Comparison of ENCODE assay signal across 8 mouse cellular contexts in the genomic region with DNA sequence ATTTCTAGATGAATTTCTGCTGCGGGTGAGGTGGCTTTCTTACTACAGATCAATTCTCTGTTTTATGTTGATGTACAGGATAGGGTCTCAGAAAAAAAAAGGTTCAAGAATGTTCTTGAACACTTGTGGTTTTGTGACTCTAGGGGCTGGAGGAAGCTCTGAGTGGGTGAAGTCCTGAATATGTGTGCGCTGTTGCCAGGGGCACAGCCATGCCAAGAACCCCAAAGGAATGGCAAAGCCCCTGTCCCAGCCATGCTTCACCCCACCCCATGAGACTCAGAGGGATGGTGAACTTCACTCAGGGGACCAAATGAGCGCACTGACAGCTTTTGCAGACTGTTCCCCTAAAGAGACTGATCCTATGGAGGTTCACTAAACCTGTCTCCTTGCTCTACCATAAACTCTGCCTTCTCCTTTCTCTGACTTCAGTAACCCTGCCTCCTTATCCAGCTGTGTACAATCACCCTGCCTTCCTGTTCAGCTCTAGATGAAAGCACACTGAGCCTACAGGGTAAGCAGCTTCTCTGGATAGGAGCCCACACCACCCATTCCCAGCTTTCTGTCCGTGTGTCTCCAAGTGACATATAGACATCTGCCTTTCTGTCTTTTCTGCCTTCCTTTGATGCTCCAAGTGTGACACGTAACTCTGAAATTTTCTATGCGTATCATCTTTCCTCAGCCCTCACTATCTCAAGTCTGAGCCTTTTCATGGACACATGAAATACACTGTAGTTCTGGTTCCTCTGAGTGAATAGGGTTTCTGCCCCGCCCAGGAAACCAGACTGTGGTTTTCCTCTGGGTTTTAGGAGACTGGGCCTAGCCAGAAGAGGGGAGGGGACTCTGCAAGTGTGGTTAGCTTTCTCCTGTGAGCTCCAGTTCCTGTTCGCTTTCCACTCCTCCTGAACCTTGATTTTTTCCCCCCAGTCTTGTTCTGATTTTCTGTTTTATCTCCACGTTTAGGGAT.
A peak's percentile ranks its signal among the peaks of the same experiment; 100 is the strongest.
DNase-seq lines count a peak whose midpoint lies in the region; ATAC-seq and TF ChIP-seq lines count a peak whose summit lies in the region.

No protein-coding gene starts in this region.

- WGBS in limb, embryonic 14.5 days: 77% methylated on average over 9 of the region's 9 CpGs
- 80% methylated on average over 9 of the region's 9 CpGs for WGBS in limb, embryonic 10.5 days
- WGBS in embryonic facial prominence, embryonic 14.5 days: 62% methylated on average over 9 of the region's 9 CpGs
- 23% methylated on average over 9 of the region's 9 CpGs for WGBS in liver, embryonic 16.5 days (ENCODE audit: insufficient replicate concordance)
- WGBS in thymus, adult 2 months: 4% methylated on average over 9 of the region's 9 CpGs
- WGBS in forebrain, embryonic 13.5 days: 88% methylated on average over 9 of the region's 9 CpGs

- no peak for ATAC-seq in limb, embryonic 14.5 days (ENCODE audit: low FRiP score, low read depth)
- peak; percentile 72 for ATAC-seq in embryonic facial prominence, embryonic 14.5 days (ENCODE audit: low read depth)
- ATAC-seq in liver, embryonic 16.5 days (ENCODE audit: low read depth): 0 out of 2 replicates have a peak, but pooled peaks have one; percentile 21
- ATAC-seq in forebrain, embryonic 13.5 days: no peak

- peaks cover 3% of the 10 kb centered on the region; the same call in 1 of the 2 replicates for H3K9me3 ChIP-seq in limb, embryonic 14.5 days (ENCODE audit: control insufficient read depth, low read length)
- no peaks in the 10 kb centered on the region for H3K9me3 ChIP-seq in limb, embryonic 10.5 days (replicated peaks)
- H3K9me3 ChIP-seq in embryonic facial prominence, embryonic 14.5 days (ENCODE audit: control insufficient read depth, low read length): no peaks in the 10 kb centered on the region
- no peaks in the 10 kb centered on the region for H3K9me3 ChIP-seq in liver, embryonic 16.5 days (replicated peaks; ENCODE audit: control insufficient read depth, low read length)
- no peaks in the 10 kb centered on the region for H3K9me3 ChIP-seq in forebrain, embryonic 13.5 days (replicated peaks)

- no peak overlapping the region for H3K27ac ChIP-seq in limb, embryonic 14.5 days (replicated peaks; ENCODE audit: low read depth, low read length)
- H3K27ac ChIP-seq in limb, embryonic 10.5 days: no peak overlapping the region
- peak overlapping the region; percentile 65 for H3K27ac ChIP-seq in embryonic facial prominence, embryonic 14.5 days (replicated peaks; ENCODE audit: low read depth, low read length)
- H3K27ac ChIP-seq in liver, embryonic 16.5 days (ENCODE audit: low read length): no peak overlapping the region
- H3K27ac ChIP-seq in thymus, adult 2 months (ENCODE audit: control insufficient read depth, insufficient read depth, low read length): peak overlapping the region; percentile 47
- no peak overlapping the region for H3K27ac ChIP-seq in forebrain, embryonic 13.5 days

- TF ChIP-seq POLR2A in limb, embryonic 14.5 days (IDR thresholded peaks at IDR 0.05; ENCODE audit: borderline replicate concordance, extremely low read depth, insufficient read depth, insufficient read length): no peak
- TF ChIP-seq POLR2A in thymus, adult 2 months (IDR thresholded peaks at IDR 0.05; ENCODE audit: control insufficient read depth, extremely low read depth, insufficient read depth, low read length, poor library complexity): no peak

- no peaks in the 10 kb centered on the region for H3K36me3 ChIP-seq in limb, embryonic 14.5 days (ENCODE audit: control insufficient read depth, insufficient read depth, low read length)
- no peaks in the 10 kb centered on the region for H3K36me3 ChIP-seq in limb, embryonic 10.5 days
- no peaks in the 10 kb centered on the region for H3K36me3 ChIP-seq in embryonic facial prominence, embryonic 14.5 days (ENCODE audit: control insufficient read depth, insufficient read depth, low read length)
- no peaks in the 10 kb centered on the region for H3K36me3 ChIP-seq in liver, embryonic 16.5 days (ENCODE audit: control insufficient read depth, insufficient read depth)
- no peaks in the 10 kb centered on the region for H3K36me3 ChIP-seq in thymus, adult 2 months (ENCODE audit: control insufficient read depth, insufficient read depth, low read length)
- no peaks in the 10 kb centered on the region for H3K36me3 ChIP-seq in forebrain, embryonic 13.5 days (ENCODE audit: poor library complexity, severe bottlenecking)

- no peak overlapping the region for H3K9ac ChIP-seq in limb, embryonic 14.5 days (ENCODE audit: low read depth, low read length, severe bottlenecking)
- H3K9ac ChIP-seq in embryonic facial prominence, embryonic 14.5 days (ENCODE audit: low read depth, low read length): no peak overlapping the region
- no peak overlapping the region for H3K9ac ChIP-seq in liver, embryonic 16.5 days (ENCODE audit: low read depth, low read length)
- no peak overlapping the region for H3K9ac ChIP-seq in forebrain, embryonic 13.5 days

- H3K27me3 ChIP-seq in limb, embryonic 14.5 days (ENCODE audit: control insufficient read depth, insufficient read depth, low read length): no peaks in the 10 kb centered on the region
- no peaks in the 10 kb centered on the region for H3K27me3 ChIP-seq in limb, embryonic 10.5 days (ENCODE audit: low read depth, poor library complexity, severe bottlenecking)
- H3K27me3 ChIP-seq in embryonic facial prominence, embryonic 14.5 days (replicated peaks; ENCODE audit: control insufficient read depth, insufficient read depth, low read length): no peaks in the 10 kb centered on the region
- no peaks in the 10 kb centered on the region for H3K27me3 ChIP-seq in liver, embryonic 16.5 days (ENCODE audit: control insufficient read depth, insufficient read depth, low read depth, low read length)
- H3K27me3 ChIP-seq in thymus, adult 2 months (ENCODE audit: control insufficient read depth, insufficient read depth, low read length): no peaks in the 10 kb centered on the region
- H3K27me3 ChIP-seq in forebrain, embryonic 13.5 days: no peaks in the 10 kb centered on the region

- no peak for TF ChIP-seq CTCF in thymus, adult 2 months (IDR thresholded peaks at IDR 0.05; ENCODE audit: borderline replicate concordance, control insufficient read depth, extremely low read depth, insufficient read depth, low read length, poor library complexity)

- H3K4me1 ChIP-seq in limb, embryonic 14.5 days (ENCODE audit: control insufficient read depth, insufficient read depth, low read length): peaks cover 4% of the 10 kb centered on the region; the same call in 1 of the 2 replicates
- H3K4me1 ChIP-seq in limb, embryonic 10.5 days: peaks cover 8% of the 10 kb centered on the region
- peaks cover 18% of the 10 kb centered on the region for H3K4me1 ChIP-seq in embryonic facial prominence, embryonic 14.5 days (ENCODE audit: control insufficient read depth, insufficient read depth, low read length)
- no peaks in the 10 kb centered on the region; the same call in 1 of the 2 replicates for H3K4me1 ChIP-seq in liver, embryonic 16.5 days (ENCODE audit: control insufficient read depth, low read depth, low read length)
- H3K4me1 ChIP-seq in thymus, adult 2 months (replicated peaks; ENCODE audit: control insufficient read depth, insufficient read depth, low read length): peaks cover 9% of the 10 kb centered on the region
- H3K4me1 ChIP-seq in forebrain, embryonic 13.5 days: no peaks in the 10 kb centered on the region

- no peak overlapping the region for H3K4me3 ChIP-seq in limb, embryonic 14.5 days (replicated peaks; ENCODE audit: low read length)
- no peak overlapping the region for H3K4me3 ChIP-seq in limb, embryonic 10.5 days
- no peak overlapping the region for H3K4me3 ChIP-seq in embryonic facial prominence, embryonic 14.5 days (ENCODE audit: low read depth, low read length)
- H3K4me3 ChIP-seq in liver, embryonic 16.5 days (ENCODE audit: low read depth, low read length): no peak overlapping the region
- no peak overlapping the region for H3K4me3 ChIP-seq in thymus, adult 2 months (ENCODE audit: control insufficient read depth, insufficient read depth, low read length)
- no peak overlapping the region for H3K4me3 ChIP-seq in forebrain, embryonic 13.5 days

- no peak overlapping the region for H3K4me2 ChIP-seq in limb, embryonic 14.5 days (replicated peaks; ENCODE audit: low read depth, low read length, severe bottlenecking)
- peak overlapping the region; percentile 14; the same call in 1 of the 2 replicates for H3K4me2 ChIP-seq in embryonic facial prominence, embryonic 14.5 days (ENCODE audit: low read depth, low read length)
- 0 out of 2 replicates have a peak overlapping the region, but pooled peaks have one; percentile 22 for H3K4me2 ChIP-seq in liver, embryonic 16.5 days (ENCODE audit: low read depth, low read length)
- no peak overlapping the region for H3K4me2 ChIP-seq in forebrain, embryonic 13.5 days

- DNase-seq in limb, embryonic 14.5 days (ENCODE audit: low spot score): peak; percentile 49
- no peak for DNase-seq in limb, embryonic 10.5 days (ENCODE audit: low spot score)
- DNase-seq in embryonic facial prominence, embryonic 14.5 days (ENCODE audit: low spot score): peak; percentile 81
- peak; percentile 54 for DNase-seq in thymus, adult 2 months
- DNase-seq in cerebellum, postnatal 10 days: no peak
- no peak for DNase-seq in urinary bladder, postnatal 10 days (ENCODE audit: low spot score)

Comparison
In these comparisons a context has a peak if more than half of its experiments do, and no peak if none do; other contexts are left out.
1. DNase-seq: peak in limb, embryonic 14.5 days (single experiment), embryonic facial prominence, embryonic 14.5 days (single experiment) and thymus, adult 2 months (single experiment); none in limb, embryonic 10.5 days (single experiment), cerebellum, postnatal 10 days (0 of 2) and urinary bladder, postnatal 10 days (single experiment).
2. ATAC-seq: peak in embryonic facial prominence, embryonic 14.5 days (single experiment) and liver, embryonic 16.5 days (single experiment); none in limb, embryonic 14.5 days (single experiment) and forebrain, embryonic 13.5 days (single experiment).
3. H3K27ac ChIP-seq: peak in embryonic facial prominence, embryonic 14.5 days (single experiment) and thymus, adult 2 months (single experiment); none in limb, embryonic 14.5 days (single experiment), limb, embryonic 10.5 days (single experiment), liver, embryonic 16.5 days (single experiment) and forebrain, embryonic 13.5 days (single experiment).
4. H3K4me2 ChIP-seq: peak in embryonic facial prominence, embryonic 14.5 days (single experiment) and liver, embryonic 16.5 days (single experiment); none in limb, embryonic 14.5 days (single experiment) and forebrain, embryonic 13.5 days (single experiment).